Mouse (Mus musculus) T-helper 17 cell (primary cell): ENCODE measurements around the gene Zfyve28.

Experiments used
- in situ Hi-C, 2 experiments: fragments of 300-600 bp; cut with MboI, MseI; formaldehyde crosslinking; loops; 1 replicate in 1 of 2; 2 replicates in 1 of 2; pipeline ENCODE4 v1.15.1; 2025; ENCODE audit warnings: high pct_unique_total_duplicates in 2 of 2

The Zfyve28 gene

GRCm38 (mm10) chr5:34252307-34252966 is 35.8 kb downstream of the Zfyve28 start:
- in situ Hi-C loops = no loop called here

- in situ Hi-C loops = no loop called here
Observed at GRCm38 (mm10) chr5:34251794-34252193, 36.5 kb downstream of the Zfyve28 start.

GRCm38 (mm10) chr5:34250090-34250489 is 38.2 kb downstream of the Zfyve28 start:
- in situ Hi-C loops = no loop called here

GRCm38 (mm10) chr5:34249132-34249531 is 39.1 kb downstream of the Zfyve28 start:
- in situ Hi-C loops = no loop called here

GRCm38 (mm10) chr5:34246443-34246842 is 41.8 kb downstream of the Zfyve28 start:
- in situ Hi-C loops = no loop called here

- in situ Hi-C loops = no loop called here
Observed at GRCm38 (mm10) chr5:34243062-34243461, 45.2 kb downstream of the Zfyve28 start.

GRCm38 (mm10) chr5:34242224-34242963 is 45.9 kb downstream of the Zfyve28 start:
- in situ Hi-C loops = no loop called here

- in situ Hi-C loops = no loop called here
Observed at GRCm38 (mm10) chr5:34238444-34238843, 49.8 kb downstream of the Zfyve28 start.

- in situ Hi-C loops = no loop called here
Observed at GRCm38 (mm10) chr5:34235898-34236420, 52.3 kb downstream of the Zfyve28 start.

- in situ Hi-C loops = no loop called here
Observed at GRCm38 (mm10) chr5:34235056-34235455, 53.2 kb downstream of the Zfyve28 start.

GRCm38 (mm10) chr5:34233221-34233515 is 55.1 kb downstream of the Zfyve28 start:
- in situ Hi-C loops = no loop called here

GRCm38 (mm10) chr5:34232481-34233220 is 55.6 kb downstream of the Zfyve28 start:
- in situ Hi-C loops = no loop called here

- in situ Hi-C loops = no loop called here
Observed at GRCm38 (mm10) chr5:34231901-34232300, 56.3 kb downstream of the Zfyve28 start.

- in situ Hi-C loops = no loop called here
Observed at GRCm38 (mm10) chr5:34230599-34231485, 57.4 kb downstream of the Zfyve28 start.

- in situ Hi-C loops = loop anchor here in 1 of 2 experiments (5.0 kb wide), 1 partner anchor 227 kb away; no protein-coding TSS in a partner anchor
Observed at GRCm38 (mm10) chr5:34229503-34229902, 58.7 kb downstream of the Zfyve28 start.

GRCm38 (mm10) chr5:34225516-34225915 is 62.7 kb downstream of the Zfyve28 start:
- in situ Hi-C loops = loop anchor here in 1 of 2 experiments (5.0 kb wide), 1 partner anchor 223 kb away; no protein-coding TSS in a partner anchor

- in situ Hi-C loops = no loop called here
Observed at GRCm38 (mm10) chr5:34224515-34224914, 63.7 kb downstream of the Zfyve28 start.

- in situ Hi-C loops = no loop called here
Observed at GRCm38 (mm10) chr5:34220001-34220400, 68.2 kb downstream of the Zfyve28 start.

- in situ Hi-C loops = no loop called here
Observed at GRCm38 (mm10) chr5:34218672-34219071, 69.6 kb downstream of the Zfyve28 start.

GRCm38 (mm10) chr5:34217756-34218155 is 70.5 kb downstream of the Zfyve28 start:
- in situ Hi-C loops = no loop called here

GRCm38 (mm10) chr5:34216025-34216424 is 72.2 kb downstream of the Zfyve28 start:
- in situ Hi-C loops = no loop called here
